Mouse (Mus musculus) forelimb bud, embryonic 11.5 days (tissue): ENCODE results near the gene Prima1.

Source experiments
- DNase-seq: peaks from one replicate; pipeline ENCODE4 v3.0.0-alpha.2; 2012; ENCODE audit warnings: low read depth, low spot score

The Prima1 gene

DNA sequence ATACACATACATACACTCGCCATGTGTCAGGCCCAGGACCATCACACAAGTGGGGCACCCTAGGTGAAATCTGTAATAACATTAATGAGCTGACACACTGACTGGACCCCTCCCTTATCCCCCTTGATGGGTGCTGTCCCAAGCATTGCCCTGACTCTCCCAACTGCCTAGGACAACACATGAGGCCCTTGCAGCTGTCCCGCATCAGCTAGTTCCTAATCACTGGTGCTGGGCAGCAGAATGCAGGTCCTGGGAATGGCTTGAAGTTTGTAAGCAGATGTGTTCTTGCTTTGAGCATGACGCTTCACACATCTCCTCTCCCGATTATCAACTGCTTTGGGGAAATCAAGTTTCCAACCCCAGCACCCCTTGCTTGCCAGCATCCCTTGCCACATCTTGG, 15.8 kb downstream of the Prima1 start:
- DNase-seq, result no peak

DNA sequence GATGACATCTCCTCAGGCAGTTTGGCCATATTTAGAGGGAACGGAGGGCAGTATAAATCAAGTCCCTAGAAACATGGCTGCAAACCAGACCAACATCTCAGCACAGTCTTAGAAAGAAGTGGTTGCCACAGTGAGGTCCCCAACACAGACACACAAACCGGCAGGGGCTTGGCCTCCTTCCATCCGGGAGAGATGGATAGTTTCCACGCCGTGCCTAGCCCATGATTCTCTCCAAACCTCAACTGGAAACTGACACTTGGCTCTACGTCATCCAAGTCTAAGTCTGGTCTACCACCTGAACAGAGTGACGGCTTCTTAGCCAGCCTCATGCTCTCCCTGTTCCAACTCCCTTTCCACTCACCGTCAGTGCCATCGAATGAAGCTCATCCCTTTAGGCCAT, 18.3 kb downstream of the Prima1 start:
- no peak for DNase-seq

DNA sequence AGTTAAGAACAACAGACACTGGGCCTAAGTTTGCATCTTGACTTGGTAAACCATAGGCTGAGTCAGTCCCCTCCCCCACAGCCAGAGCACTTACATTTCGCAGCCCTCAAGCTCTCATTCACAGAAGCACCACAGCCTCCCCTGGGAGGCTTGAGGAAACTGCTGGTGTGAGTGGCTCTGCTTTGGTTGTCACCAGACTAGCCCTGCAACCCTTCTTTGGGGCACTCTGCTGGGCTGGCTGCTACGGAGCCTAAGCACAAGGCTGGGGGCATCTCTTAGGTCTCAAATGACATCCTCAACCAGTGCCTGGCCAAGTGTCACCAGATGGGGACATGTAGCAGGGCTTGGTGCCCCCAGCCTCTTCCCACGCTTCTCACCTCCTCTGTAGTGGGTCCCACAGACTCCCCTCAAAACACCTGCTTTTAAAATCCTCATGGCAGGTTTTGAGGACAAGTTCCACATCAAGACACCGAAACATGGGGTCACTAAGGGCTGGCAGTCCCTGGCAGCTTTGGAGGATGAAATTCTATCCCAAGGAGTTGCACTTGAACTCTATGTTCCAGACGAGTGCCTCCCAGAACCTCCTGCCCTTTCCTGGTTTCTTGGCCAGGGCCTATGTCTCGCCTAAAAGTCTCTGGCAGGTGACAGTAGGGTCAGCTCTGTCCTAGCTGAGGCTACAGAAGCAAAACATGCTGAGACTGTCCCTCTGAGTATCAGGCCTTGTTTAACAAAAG, 25.9 kb downstream of the Prima1 start:
- no peak for DNase-seq

DNA sequence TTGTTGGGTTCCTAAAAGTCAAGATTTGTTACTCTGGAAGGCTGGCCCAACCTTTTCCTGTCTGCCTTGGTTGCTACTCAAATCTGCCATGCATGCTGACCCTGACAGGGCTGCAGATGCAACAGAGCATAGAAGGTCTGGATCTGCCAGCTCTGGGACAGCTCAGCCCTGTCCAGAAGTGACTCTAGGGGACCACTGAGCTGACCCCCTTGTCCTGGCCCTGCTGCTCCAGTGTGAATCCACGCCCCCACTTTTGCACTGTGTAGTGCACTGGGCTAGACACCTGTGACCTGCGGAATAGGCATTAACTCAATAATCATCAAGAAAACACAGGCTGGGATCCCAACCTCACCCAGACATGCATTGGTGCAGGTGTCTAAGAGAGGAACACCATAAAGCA, 27.2 kb downstream of the Prima1 start:
- no peak for DNase-seq

DNA sequence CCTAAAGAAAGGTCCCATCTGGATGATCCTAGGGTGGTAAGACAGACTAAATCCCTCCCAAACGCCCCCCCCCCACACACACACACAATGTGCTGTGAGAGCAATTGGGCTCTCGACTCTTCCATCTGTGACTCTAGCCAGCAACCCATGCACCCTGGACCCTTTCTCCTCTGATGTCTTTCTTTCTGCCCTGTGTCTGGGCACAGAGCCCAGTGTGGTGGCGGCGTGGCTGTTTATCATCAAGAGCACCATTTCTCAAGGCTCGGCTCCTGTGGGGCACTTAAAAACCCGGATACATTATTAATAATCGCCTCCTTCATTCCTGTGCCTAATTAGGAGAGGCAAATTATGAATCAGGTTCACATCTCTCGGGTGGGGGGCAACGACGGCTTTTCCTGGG, 27.7 kb downstream of the Prima1 start:
- no peak for DNase-seq

DNA sequence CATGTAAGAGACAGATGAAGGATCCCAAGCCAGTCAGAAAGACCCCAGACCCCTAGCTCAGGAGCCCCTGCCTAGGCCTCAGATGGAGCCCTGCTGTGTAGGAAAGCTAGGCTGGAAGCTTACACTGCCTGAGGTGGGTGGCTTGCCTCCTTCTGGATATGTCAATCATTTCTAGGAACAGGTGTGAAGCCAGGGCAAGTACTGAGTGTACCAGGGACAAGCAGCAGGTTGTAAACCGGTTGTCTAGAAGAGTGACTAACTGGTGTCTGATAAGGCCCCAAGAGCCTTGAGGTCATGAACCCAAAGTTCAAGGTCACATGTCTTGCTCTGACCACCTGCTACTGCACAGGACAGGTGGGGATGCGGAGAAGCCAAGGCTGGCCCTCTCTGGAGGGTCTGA, 28.4 kb downstream of the Prima1 start:
- DNase-seq, result no peak

DNA sequence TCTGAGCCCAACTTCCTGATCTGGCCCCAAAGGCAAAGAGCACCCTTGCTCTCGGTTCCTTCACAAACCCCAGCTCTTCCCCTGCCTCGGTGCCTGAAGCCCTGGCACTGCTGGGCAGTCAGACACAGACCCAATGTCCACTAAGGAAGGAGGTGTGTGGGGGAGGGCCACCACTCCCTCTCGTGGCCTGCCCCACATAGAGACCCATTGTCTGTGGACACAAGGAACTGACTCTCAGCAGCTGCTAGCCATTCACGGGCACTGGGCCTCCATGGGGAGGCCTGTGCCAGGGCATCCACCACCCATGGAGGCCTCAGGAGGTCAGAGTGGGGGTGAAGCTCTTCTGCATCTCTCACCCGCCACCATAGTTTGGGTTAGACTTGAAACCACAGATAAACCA, 30.9 kb downstream of the Prima1 start:
- no peak for DNase-seq

DNA sequence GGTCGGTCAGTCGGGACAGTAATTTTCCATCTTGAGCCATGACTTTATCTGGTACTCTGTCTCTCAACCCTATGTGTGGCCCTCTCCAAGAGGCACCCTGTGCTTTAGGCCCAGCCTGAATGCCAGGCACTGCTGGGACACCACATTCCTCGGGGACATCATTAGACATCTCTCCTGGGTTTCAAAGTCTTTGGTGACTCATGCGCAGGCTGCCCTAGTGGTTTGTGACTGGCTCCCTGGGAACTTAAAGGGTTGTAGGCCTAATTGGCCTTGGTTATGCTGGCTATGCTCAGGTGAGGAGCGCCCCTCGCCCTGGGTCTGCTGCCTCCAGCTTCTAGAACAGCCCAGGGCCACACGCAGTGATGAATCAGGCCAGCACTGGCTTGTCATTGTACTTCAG, 32.4 kb downstream of the Prima1 start:
- no peak for DNase-seq

DNA sequence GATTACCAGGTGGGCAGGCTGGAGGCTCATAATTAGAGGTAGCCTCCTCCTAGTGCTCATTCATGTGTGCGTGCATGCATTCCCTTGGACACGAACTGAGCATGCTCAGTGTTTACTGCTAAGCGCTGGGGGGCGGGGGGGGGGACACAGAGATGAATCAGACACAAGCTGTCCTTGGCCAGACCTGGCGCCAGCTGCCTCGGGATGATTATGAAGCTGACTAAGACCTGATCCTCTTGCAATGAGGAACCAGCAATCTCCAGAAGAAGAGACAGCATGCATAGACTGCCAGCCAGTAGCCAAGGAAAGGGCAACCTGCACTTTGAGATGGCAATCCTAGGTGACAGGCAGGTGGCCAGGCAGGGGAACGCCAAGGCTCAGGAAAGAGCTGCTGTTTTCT, 36.4 kb downstream of the Prima1 start:
- no peak for DNase-seq

DNA sequence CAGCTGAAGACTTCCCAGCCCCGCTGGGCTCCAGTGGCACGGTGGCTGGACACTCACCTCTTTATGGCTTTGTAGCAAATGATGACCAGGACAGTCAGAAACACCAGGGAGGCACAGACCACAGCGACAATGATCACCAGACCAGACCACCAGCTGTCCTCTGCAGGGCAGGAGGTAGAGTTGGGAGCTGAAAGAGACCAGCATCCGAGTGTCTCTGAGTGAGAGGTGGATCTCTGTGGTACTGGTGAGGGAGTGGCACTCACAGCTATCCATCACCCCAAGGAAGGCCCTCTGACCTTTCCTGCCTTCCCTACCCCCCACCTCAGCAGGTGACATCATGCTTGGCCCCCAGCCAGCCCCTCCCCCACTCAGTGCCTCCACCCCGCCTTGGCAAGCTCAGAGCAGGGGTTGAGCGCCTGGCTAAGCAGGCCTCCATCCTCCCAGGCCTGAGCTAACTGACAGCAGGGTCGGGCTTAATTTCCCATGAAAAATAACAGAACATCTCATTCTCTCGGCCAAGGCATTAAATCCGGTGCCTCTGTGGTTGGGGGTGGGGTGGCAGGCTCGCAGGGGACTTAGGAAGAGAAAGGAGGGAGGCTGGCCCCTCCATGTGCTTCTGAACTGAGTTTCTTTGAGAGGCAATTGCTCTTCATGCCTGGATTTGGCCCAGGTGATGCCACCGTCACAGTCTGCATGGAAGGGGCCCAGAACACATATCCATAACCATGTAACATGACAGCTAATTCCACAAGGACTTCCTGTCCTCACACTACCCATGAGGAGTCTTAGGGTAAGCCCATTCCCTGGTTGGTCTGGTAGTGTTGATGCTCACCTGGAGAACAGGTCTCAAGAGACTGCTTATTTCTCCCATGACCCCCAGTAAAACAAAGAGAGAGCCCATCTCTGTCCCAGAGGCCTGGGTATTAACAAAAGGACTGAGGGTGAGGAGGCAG, 39.1 kb downstream of the Prima1 start:
- no peak for DNase-seq

DNA sequence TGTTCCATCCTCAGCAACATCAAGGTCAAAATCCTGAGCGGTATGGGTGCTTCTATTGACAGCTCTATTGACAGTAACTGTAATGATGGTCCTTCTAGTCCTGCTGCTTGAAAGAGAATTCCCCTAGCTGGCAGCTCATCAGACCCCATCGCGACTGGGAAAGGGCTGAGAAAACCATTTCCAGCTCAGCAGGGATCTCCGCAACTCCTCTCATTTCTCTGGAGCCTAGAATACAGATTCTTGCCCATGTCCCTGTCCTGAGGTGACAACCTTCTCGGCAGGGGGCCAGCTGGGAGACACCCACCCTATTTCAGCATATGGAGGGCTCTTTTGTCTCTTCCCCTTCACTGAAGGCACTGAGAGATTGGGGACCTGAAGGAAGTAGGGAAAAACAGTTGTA, 49.0 kb downstream of the Prima1 start:
- no peak for DNase-seq

DNA sequence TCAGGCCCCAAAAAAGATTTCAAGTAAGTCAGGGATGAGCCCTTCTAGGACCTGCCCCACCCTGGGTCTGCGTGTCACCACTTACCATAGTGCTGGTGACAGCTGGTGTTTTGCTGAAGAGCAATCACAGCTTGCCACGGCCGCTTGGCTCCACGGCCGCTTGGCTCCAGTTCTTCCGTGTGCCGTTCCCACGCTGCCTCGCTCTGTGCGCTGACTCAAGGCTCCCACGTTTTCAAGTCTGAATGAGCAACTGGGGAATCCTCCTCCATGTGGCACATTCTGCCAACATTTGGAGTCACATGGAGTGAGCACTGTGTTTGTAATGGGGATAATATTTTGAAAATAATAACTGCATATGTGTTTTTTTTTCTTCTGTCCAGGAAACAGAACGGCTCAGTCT, 52.2 kb downstream of the Prima1 start:
- DNase-seq, result no peak

DNA sequence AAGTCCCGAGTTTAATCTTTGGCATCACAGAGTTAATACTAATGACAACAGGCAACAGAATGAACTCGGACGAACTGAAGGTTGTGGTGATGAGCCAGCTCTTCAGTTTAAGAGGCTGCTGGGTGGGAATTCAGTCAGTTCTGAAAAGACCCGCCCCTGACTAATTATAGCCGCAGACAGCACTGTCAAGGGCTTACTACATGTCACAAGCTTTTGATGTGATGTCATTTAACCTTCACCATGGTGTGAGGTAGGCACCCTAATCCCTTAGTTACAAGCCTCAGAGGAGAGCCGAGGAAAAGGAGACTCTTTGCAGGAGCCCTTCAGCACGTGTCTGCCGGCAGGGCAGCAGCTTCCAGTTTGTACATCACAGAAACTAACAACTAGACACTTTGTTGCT, 53.7 kb downstream of the Prima1 start:
- no peak for DNase-seq

DNA sequence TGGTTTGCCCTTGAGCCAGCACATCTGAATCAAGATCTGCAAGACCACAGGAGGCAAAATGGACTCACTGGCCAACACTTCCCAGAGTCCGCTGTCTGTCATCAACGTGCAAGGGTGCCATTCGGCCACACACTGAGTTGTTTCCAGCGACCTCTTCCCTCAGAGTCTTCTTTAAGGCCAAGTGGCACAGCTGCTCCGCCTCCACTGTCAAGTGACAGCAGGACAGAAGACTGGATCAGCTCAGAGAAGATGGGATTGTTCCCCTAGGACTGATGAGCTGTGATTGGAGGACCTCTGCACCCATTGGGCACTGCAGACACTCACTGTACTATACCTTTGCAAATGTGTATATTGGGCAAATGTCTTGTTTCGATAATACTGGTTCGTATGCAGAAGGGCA, 54.9 kb downstream of the Prima1 start:
- no peak for DNase-seq

DNA sequence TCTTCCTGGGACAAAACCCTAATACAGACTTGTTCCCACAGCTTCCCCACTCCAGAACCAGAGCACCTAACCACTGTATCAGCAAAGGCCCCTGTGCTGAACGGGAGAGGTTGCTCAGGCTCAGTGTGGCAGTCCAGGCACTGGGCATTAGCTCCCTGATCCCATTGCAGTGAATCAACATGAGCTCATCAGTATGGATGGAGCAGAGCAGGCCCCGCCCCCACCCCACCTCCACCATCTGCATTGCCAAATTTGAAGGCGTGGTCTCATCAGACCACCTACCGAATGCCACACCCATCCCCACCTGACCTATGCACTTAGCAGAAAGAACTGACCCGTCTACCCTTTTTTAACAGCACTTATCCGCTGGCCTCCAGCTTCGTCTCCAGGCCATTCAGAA, 58.9 kb downstream of the Prima1 start:
- no peak for DNase-seq

DNA sequence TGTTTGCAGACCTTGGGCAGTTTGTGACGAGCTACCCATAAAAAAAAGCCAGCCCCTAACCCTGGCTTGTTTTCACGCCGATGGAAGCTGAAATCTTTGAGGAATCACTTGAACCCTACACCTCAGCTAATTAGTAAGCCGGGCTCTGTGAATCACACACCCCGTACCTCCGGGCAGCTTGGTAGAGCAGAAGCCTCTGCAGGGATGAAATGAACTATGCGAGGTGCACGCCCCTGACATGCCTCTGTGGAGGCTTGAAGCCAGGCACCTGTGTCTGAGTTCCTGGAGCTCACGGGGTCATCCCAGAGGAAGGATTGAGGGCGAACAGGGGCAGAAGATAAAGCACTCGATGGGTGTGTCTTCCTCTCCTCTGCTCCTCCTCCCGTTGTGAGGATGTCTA, 73.1 kb downstream of the Prima1 start:
- no peak for DNase-seq

DNA sequence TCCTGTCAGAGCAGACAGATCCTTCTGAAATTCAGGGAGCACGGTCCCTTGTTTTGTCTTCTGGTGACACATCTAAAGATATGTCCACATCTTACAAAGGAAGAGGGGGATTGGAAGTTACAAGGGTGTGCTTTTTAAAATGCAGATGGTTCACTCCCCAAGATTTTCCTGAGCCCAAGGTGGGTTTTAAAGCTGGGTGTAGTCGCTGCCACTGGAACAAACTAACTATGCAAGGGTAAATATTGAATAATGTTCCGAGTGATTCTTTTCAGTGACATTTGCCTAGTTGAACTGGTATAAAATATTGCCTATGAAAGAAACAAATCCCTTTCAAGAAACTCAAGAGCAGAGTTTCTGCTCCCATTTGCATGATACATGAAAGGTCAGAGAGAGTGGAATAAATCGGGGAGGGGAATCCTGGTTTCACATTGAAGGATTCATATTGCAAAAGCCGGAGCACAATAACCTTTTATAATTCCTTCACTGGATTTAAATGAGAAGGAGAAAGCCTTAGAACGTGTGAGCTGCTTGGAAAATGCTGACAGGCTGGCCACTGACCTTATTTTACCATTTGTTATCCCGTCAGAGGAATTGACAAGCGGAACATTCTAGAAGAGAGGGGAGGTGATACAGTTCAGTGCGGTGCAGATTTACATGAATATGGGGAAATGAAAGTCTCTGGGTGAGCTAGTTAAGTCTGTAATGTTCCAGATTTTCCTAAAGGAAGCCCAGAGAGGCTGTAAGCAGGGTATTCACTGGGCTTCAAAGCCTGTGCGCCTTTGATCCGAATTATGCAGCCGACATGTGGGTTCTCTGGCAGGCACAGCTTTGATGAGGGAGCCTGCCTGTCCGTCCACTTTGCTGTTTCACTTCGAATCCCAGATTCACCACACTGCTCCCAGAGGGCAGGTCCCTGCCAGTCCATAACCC, 77.6 kb downstream of the Prima1 start:
- no peak for DNase-seq

DNA sequence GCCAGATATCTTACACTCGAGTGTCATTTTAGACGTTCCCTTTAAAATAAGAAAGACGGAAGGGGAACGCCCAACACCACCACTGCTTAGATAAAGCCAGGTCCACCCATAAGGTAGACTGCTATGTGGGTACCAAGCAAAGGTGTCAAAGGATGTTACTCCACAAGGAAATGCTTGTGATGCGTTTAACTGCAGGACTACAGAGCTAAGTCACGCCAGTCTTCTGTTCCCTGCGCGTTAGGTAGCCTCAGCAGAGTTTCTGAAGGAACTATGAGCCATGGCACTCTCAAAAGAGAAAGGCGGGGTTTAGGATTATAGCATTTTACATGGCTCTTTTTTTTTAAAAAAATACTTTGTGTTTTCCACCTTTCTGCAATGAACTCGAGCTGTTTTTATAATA, 78.4 kb downstream of the Prima1 start:
- no peak for DNase-seq

DNA sequence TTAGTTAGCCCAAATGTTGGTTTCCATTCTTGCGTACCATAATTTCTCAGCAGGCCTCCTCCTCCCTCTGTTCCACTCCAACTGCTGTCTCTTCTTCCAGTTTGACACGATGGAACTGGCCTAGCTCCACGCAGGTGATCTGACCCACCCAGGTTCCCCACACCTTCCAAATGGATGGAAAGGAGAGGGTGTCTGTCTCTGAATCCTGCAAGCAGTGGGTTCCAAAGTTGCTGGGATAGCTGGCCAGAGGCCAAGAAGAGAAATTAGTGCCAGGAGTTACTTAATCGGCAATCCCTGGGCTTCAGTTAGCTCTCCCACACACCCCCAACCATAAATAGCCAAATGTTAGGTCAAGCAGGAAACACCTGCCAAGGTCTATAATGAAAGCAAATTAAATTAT, 81.2 kb downstream of the Prima1 start:
- DNase-seq, result no peak

DNA sequence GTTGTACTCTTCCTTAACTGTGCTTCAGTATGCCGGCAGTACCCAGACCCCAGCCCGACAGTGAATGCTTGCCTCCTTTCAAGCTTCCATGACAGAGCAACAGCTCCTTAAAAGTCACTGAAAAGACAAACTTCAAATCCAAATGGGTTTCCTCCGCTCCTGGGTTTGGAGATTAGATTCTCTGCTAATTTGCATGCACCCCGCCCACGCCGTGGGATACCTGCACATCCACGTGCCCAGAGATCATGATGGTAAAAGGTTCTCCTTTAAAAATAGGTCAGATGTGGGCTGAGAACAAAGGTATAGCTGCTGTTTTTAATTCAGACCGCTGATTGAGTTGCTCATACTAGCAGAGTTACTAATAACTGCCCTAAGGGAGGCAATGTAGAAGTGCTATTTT, 82.9 kb downstream of the Prima1 start:
- DNase-seq, result no peak

DNA sequence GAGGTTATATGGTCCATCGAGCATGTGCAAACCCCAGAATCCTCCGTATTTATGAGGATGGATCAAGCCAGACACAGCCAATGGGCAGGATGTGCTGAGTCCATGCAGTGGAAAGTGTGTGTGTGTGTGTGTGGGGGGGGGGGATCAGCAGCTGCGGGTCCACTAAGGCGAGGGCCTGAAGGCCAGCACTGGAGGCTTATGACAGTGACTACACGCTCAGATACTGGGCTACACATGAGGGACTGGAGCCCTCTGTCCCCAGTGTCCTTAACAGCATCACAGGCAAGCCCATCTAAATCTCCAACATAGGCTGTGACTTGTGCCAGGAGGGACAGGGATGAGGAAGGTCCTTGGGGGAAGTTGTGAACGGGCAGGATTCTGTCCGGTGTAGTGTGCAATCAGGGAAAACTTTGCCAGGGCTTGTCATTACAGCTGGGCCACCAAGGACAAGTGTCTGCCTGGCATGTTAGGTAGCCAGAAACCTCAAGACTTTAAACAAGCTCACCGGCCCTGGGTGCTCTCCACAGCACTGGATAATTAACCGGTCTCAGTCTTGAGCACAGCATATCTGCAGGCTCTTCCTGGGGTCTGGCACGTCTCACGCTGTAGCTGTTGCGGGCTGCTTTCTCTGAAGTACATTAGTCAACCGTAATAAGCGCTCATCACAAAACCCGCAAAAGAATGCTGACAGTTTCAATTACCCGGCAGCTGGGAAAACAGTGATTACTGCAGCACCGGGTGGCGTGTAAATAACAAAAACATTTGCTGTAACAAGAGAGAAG, 84.6 kb downstream of the Prima1 start:
- DNase-seq, result no peak
